Mouse (Mus musculus) olfactory bulb, adult 2 months (tissue): Measurements from ENCODE around the gene Prr36.

ENCODE experiments used
- CTCF ChIP-seq: fragments of 200-500 bp; IDR thresholded peaks from 2 replicates; pipeline ENCODE4 v1.5.1; 2012; ENCODE audit warnings: low read depth, mild to moderate bottlenecking, low read length, moderate library complexity; ENCODE audit not compliant: insufficient read depth
- POLR2A ChIP-seq: fragments of 200-500 bp; IDR thresholded peaks from 2 replicates; pipeline ENCODE4 v1.6.1; 2012; ENCODE audit warnings: mild to moderate bottlenecking, low read depth, low read length, moderate library complexity; ENCODE audit not compliant: insufficient read depth

DNA sequence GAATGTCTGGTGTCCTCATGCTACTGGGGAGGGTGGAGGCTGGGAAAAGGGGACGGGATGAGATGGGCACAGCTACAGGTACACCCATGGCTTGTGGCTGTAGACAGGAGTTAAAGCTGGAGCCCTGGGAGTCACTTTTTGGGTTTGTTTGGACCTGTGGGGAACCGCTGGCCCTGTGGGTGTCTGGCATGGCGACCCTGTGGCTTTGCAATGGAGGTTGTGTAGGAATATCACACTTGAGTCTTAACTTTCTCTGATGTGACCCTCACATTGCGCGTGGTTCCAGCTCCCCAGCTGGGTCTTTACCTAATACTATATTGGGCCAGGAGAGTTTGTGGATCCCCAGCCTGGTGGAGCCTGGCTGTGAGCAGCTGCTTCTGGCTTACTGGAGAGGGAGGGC lies 27.8 kb upstream of the Prr36 start:
- TF ChIP-seq CTCF: no peak
- no peak for TF ChIP-seq POLR2A
